Mouse (Mus musculus): ENCODE data around the gene Camk1g. TPM values are rescaled to one million over a fixed set of nuclear protein-coding genes. Genes with fewer than 3 reads are reported as not detected.

Camk1g gene
- polyA plus RNA-seq, 1 experiment from 2014 or later: 11.9 TPM

GRCm38 (mm10) chr1:193301216-193302092 lies 68.6 kb downstream of the Camk1g start:
- ATAC-seq (ENCODE audit: low read depth) (peak; percentile 83), DNase-seq (ENCODE audit: low spot score) (peak; percentile 65)
- H3K4me1 ChIP-seq (ENCODE audit: control insufficient read depth, insufficient read depth, low read length): no peaks in the 10 kb centered on the region; the same call in 1 of the 2 replicates
- no peaks in the 10 kb centered on the region for H3K36me3 ChIP-seq (ENCODE audit: control insufficient read depth, insufficient read depth, low read length)
- peak overlapping the region; percentile 33 for H3K4me2 ChIP-seq (ENCODE audit: low read depth, low read length)
- 56% methylated on average over 6 of the region's 6 CpGs for WGBS
- 0 out of 2 replicates have a peak overlapping the region, but pooled peaks have one; percentile 4 for H3K27ac ChIP-seq (replicated peaks; ENCODE audit: low read depth, low read length)
- no peak overlapping the region for H3K9ac ChIP-seq (ENCODE audit: low read depth, low read length)
- no peaks in the 10 kb centered on the region for H3K9me3 ChIP-seq (ENCODE audit: control insufficient read depth, low read length)
- peak overlapping the region; percentile 10; the same call in 1 of the 2 replicates for H3K4me3 ChIP-seq (ENCODE audit: low read depth, low read length)
- H3K27me3 ChIP-seq (replicated peaks; ENCODE audit: control insufficient read depth, insufficient read depth, low read length): no peaks in the 10 kb centered on the region

- H3K4me2 ChIP-seq (ENCODE audit: low read depth, low read length): no peak overlapping the region
Observed at GRCm38 (mm10) chr1:193299995-193300394, 70.1 kb downstream of the Camk1g start.

GRCm38 (mm10) chr1:193298141-193298765 lies 71.8 kb downstream of the Camk1g start:
- Histone ChIP-seq H3K9ac (ENCODE audit: low read depth, low read length) (no peak overlapping the region), H3K4me2 (ENCODE audit: low read depth, low read length) (no peak overlapping the region), H3K36me3 (ENCODE audit: control insufficient read depth, insufficient read depth, low read length) (no peaks in the 10 kb centered on the region), H3K9me3 (ENCODE audit: control insufficient read depth, low read length) (no peaks in the 10 kb centered on the region), H3K4me1 (ENCODE audit: control insufficient read depth, insufficient read depth, low read length) (no peaks in the 10 kb centered on the region), H3K4me3 (ENCODE audit: low read depth, low read length) (no peak overlapping the region), H3K27ac (replicated peaks; ENCODE audit: low read depth, low read length) (no peak overlapping the region), H3K27me3 (replicated peaks; ENCODE audit: control insufficient read depth, insufficient read depth, low read length) (no peaks in the 10 kb centered on the region)
- 81% methylated on average over 3 of the region's 3 CpGs for WGBS
- ATAC-seq (ENCODE audit: low read depth) (no peak), DNase-seq (ENCODE audit: low spot score) (no peak)

More at GRCm38 (mm10) chr1:193299995-193300394, 70.1 kb downstream of the Camk1g start:
- no peak overlapping the region for H3K4me3 ChIP-seq (ENCODE audit: low read depth, low read length)
- 27% methylated on average over 1 of the region's 1 CpGs for WGBS
- no peaks in the 10 kb centered on the region for H3K27me3 ChIP-seq (replicated peaks; ENCODE audit: control insufficient read depth, insufficient read depth, low read length)
- H3K9ac ChIP-seq (ENCODE audit: low read depth, low read length): no peak overlapping the region
- H3K4me1 ChIP-seq (ENCODE audit: control insufficient read depth, insufficient read depth, low read length): no peaks in the 10 kb centered on the region
- ATAC-seq (ENCODE audit: low read depth) (peak; percentile 42; the same call in 1 of the 2 replicates), DNase-seq (ENCODE audit: low spot score) (peak; percentile 65)
- no peaks in the 10 kb centered on the region for H3K36me3 ChIP-seq (ENCODE audit: control insufficient read depth, insufficient read depth, low read length)
- no peak overlapping the region for H3K27ac ChIP-seq (replicated peaks; ENCODE audit: low read depth, low read length)
- H3K9me3 ChIP-seq (ENCODE audit: control insufficient read depth, low read length): no peaks in the 10 kb centered on the region

Other genes with a start within 250 kb of the Camk1g start
- 8.6 and 9.6 TPM in 2 replicates for gene Diexf, start 240.0 kb downstream of the Camk1g start, polyA plus RNA-seq (2014; fragmentation: Nextera tagmentation; extraction: Ambion mirVana)
- 33.9 and 41.6 TPM in 2 replicates for gene Irf6, start 217.2 kb downstream of the Camk1g start, polyA plus RNA-seq (2014; fragmentation: Nextera tagmentation; extraction: Ambion mirVana)
- 12.3 and 16.0 TPM in 2 replicates for gene A130010J15Rik, start 202.3 kb downstream of the Camk1g start, polyA plus RNA-seq (2014; fragmentation: Nextera tagmentation; extraction: Ambion mirVana)
- gene Traf3ip3, start 168.6 kb downstream of the Camk1g start, polyA plus RNA-seq (2014; fragmentation: Nextera tagmentation; extraction: Ambion mirVana): 34.7 and 39.3 TPM in 2 replicates
- 8.5 and 9.3 TPM in 2 replicates for gene Lamb3, start 162.6 kb downstream of the Camk1g start, polyA plus RNA-seq (2014; fragmentation: Nextera tagmentation; extraction: Ambion mirVana)
- 2.5 and 2.8 TPM in 2 replicates for gene Hsd11b1, start 106.2 kb downstream of the Camk1g start, polyA plus RNA-seq (2014; fragmentation: Nextera tagmentation; extraction: Ambion mirVana)
- gene G0s2, start 97.1 kb downstream of the Camk1g start, polyA plus RNA-seq (2014; fragmentation: Nextera tagmentation; extraction: Ambion mirVana): 42.6 and 57.8 TPM in 2 replicates

Measured in embryonic facial prominence, embryonic 14.5 days (tissue).